Mouse (Mus musculus): ENCODE data around the gene Mcpt8. TPM values are rescaled to one million over a fixed set of nuclear protein-coding genes. Genes with fewer than 3 reads are reported as not detected.
"Not testable (repeated sequence)": the region's sequence is repeated elsewhere in the genome, so short reads cannot be mapped to it uniquely, and the experiment has no call there.

Mcpt8 gene
- total RNA-seq (2015; ENCODE audit: low replicate concordance) (169 and 180 TPM in 2 replicates), total RNA-seq (2017; ENCODE audit: low replicate concordance) (49.1 and 57.2 TPM in 2 replicates)

GRCm38 (mm10) chr14:56085167-56085566, at the start of gene Mcpt8:
TSS of gene Mcpt8 (minus strand) at chr14:56085273.
- ATAC-seq (replicated peaks; ENCODE audit: low FRiP score, poor library complexity, severe bottlenecking): no peak

- ATAC-seq (replicated peaks; ENCODE audit: low FRiP score, poor library complexity, severe bottlenecking): not testable (repeated sequence)
Observed at GRCm38 (mm10) chr14:56133675-56134074, 48.6 kb upstream of the Mcpt8 start.

- ATAC-seq (replicated peaks; ENCODE audit: low FRiP score, poor library complexity, severe bottlenecking): not testable (repeated sequence)
Observed at GRCm38 (mm10) chr14:56132508-56132907, 47.4 kb upstream of the Mcpt8 start, which contains the start of gene Gzmd. TSS of gene Gzmd (minus strand) at chr14:56132608.

- no peak for ATAC-seq (replicated peaks; ENCODE audit: low FRiP score, poor library complexity, severe bottlenecking)
Observed at GRCm38 (mm10) chr14:56128341-56128740, 43.3 kb upstream of the Mcpt8 start.

- ATAC-seq (replicated peaks; ENCODE audit: low FRiP score, poor library complexity, severe bottlenecking): no peak
Observed at GRCm38 (mm10) chr14:56123516-56123915, 38.4 kb upstream of the Mcpt8 start.

GRCm38 (mm10) chr14:56120525-56120924, 35.5 kb upstream of the Mcpt8 start, which contains the start of gene Gzme:
TSS of gene Gzme (minus strand) at chr14:56120625.
- no peak for ATAC-seq (replicated peaks; ENCODE audit: low FRiP score, poor library complexity, severe bottlenecking)

GRCm38 (mm10) chr14:56115531-56116310, 30.6 kb upstream of the Mcpt8 start:
- ATAC-seq (replicated peaks; ENCODE audit: low FRiP score, poor library complexity, severe bottlenecking): not testable (repeated sequence)

GRCm38 (mm10) chr14:56105447-56106180, 20.5 kb upstream of the Mcpt8 start:
- no peak for ATAC-seq (replicated peaks; ENCODE audit: low FRiP score, poor library complexity, severe bottlenecking)

- ATAC-seq (replicated peaks; ENCODE audit: low FRiP score, poor library complexity, severe bottlenecking): no peak
Observed at GRCm38 (mm10) chr14:56105016-56105415, 19.9 kb upstream of the Mcpt8 start.

GRCm38 (mm10) chr14:56103452-56103851, 18.4 kb upstream of the Mcpt8 start:
- ATAC-seq (replicated peaks; ENCODE audit: low FRiP score, poor library complexity, severe bottlenecking): no peak

GRCm38 (mm10) chr14:56102386-56102785, 17.3 kb upstream of the Mcpt8 start, which contains the start of gene Ctsg:
TSS of gene Ctsg (minus strand) at chr14:56102574.
- no peak for ATAC-seq (replicated peaks; ENCODE audit: low FRiP score, poor library complexity, severe bottlenecking)

- ATAC-seq (replicated peaks; ENCODE audit: low FRiP score, poor library complexity, severe bottlenecking): no peak
Observed at GRCm38 (mm10) chr14:56098940-56099339, 13.9 kb upstream of the Mcpt8 start.

GRCm38 (mm10) chr14:56097597-56097996, 12.5 kb upstream of the Mcpt8 start:
- ATAC-seq (replicated peaks; ENCODE audit: low FRiP score, poor library complexity, severe bottlenecking): no peak

- no peak for ATAC-seq (replicated peaks; ENCODE audit: low FRiP score, poor library complexity, severe bottlenecking)
Observed at GRCm38 (mm10) chr14:56093353-56093752, 8.3 kb upstream of the Mcpt8 start.

- ATAC-seq (replicated peaks; ENCODE audit: low FRiP score, poor library complexity, severe bottlenecking): no peak
Observed at GRCm38 (mm10) chr14:56086711-56087110, 1.6 kb upstream of the Mcpt8 start.

- ATAC-seq (replicated peaks; ENCODE audit: low FRiP score, poor library complexity, severe bottlenecking): no peak
Observed at GRCm38 (mm10) chr14:56082016-56082415, 3.1 kb downstream of the Mcpt8 start.

GRCm38 (mm10) chr14:56062213-56062612, 22.9 kb downstream of the Mcpt8 start, which contains the start of gene Mcpt4:
TSS of gene Mcpt4 (minus strand) at chr14:56062313.
- not testable (repeated sequence) for ATAC-seq (replicated peaks; ENCODE audit: low FRiP score, poor library complexity, severe bottlenecking)

- ATAC-seq (replicated peaks; ENCODE audit: low FRiP score, poor library complexity, severe bottlenecking): 0 out of 2 replicates have a peak, but pooled peaks have one; percentile 19
Observed at GRCm38 (mm10) chr14:56057722-56058121, 27.4 kb downstream of the Mcpt8 start.

- no peak for ATAC-seq (replicated peaks; ENCODE audit: low FRiP score, poor library complexity, severe bottlenecking)
Observed at GRCm38 (mm10) chr14:56055408-56055807, 29.7 kb downstream of the Mcpt8 start.

- peak; percentile 49; the same call in 1 of the 2 replicates for ATAC-seq (replicated peaks; ENCODE audit: low FRiP score, poor library complexity, severe bottlenecking)
Observed at GRCm38 (mm10) chr14:56041792-56042191, 43.3 kb downstream of the Mcpt8 start, which contains the start of gene Mcpt2. TSS of gene Mcpt2 (plus strand) at chr14:56042041.

Data from erythroid progenitor cell, adult 5-6 weeks (primary cell).